Comparison of ENCODE assay signal across 16 mouse cellular contexts in genomic region chr10:60281571-60282050, GRCm38 (mm10). TPM values are rescaled to one million over a fixed set of nuclear protein-coding genes. Genes with fewer than 3 reads are reported as not detected.
DNase-seq lines count a peak whose midpoint lies in the region; ATAC-seq and TF ChIP-seq lines count a peak whose summit lies in the region.
"Had no signal": no experiment of that assay in that cellular context is flagged by ENCODE, and none has a peak within 500 bp of the region (broad histone marks: within the 10 kb centered on the region; RNA-seq: fewer than 3 reads in every experiment).

No protein-coding gene starts in this region.

- no peak for TF ChIP-seq POLR2A in thymus, adult 2 months (IDR thresholded peaks at IDR 0.05; ENCODE audit: control insufficient read depth, extremely low read depth, insufficient read depth, low read length, poor library complexity)

- TF ChIP-seq CTCF in thymus, adult 2 months (IDR thresholded peaks at IDR 0.05; ENCODE audit: borderline replicate concordance, control insufficient read depth, extremely low read depth, insufficient read depth, low read length, poor library complexity), result no peak

- H3K9ac ChIP-seq in embryonic facial prominence, embryonic 15.5 days, result no peak overlapping the region
- H3K9ac ChIP-seq in limb, embryonic 13.5 days, result 0 out of 2 replicates have a peak overlapping the region, but pooled peaks have one; percentile 2
- H3K9ac ChIP-seq: heart, embryonic 12.5 days; limb, embryonic 15.5 days had no signal

- peaks cover 90% of the 10 kb centered on the region for H3K4me1 ChIP-seq in embryonic facial prominence, embryonic 15.5 days
- peaks cover 76% of the 10 kb centered on the region for H3K4me1 ChIP-seq in embryonic facial prominence, embryonic 10.5 days
- H3K4me1 ChIP-seq in limb, embryonic 13.5 days, result peaks cover 72% of the 10 kb centered on the region
- H3K4me1 ChIP-seq in limb, embryonic 10.5 days, result peaks cover 55% of the 10 kb centered on the region
- peaks cover 68% of the 10 kb centered on the region for H3K4me1 ChIP-seq in thymus, adult 2 months (replicated peaks; ENCODE audit: control insufficient read depth, insufficient read depth, low read length)

- ATAC-seq in embryonic facial prominence, embryonic 15.5 days (ENCODE audit: insufficient number of reproducible peaks, low FRiP score, low TSS enrichment, low read depth), result no peak
- ATAC-seq in limb, embryonic 13.5 days (ENCODE audit: low FRiP score, low read depth), result no peak
- ATAC-seq: forebrain, embryonic 16.5 days had no signal

- no peaks in the 10 kb centered on the region for H3K36me3 ChIP-seq in embryonic facial prominence, embryonic 15.5 days
- peaks cover 8% of the 10 kb centered on the region for H3K36me3 ChIP-seq in embryonic facial prominence, embryonic 10.5 days (replicated peaks)
- H3K36me3 ChIP-seq in limb, embryonic 13.5 days, result peaks cover 3% of the 10 kb centered on the region; the same call in 1 of the 2 replicates
- H3K36me3 ChIP-seq in limb, embryonic 10.5 days, result peaks cover 14% of the 10 kb centered on the region; the same call in 1 of the 2 replicates
- no peaks in the 10 kb centered on the region; the same call in 1 of the 2 replicates for H3K36me3 ChIP-seq in thymus, adult 2 months (ENCODE audit: control insufficient read depth, insufficient read depth, low read length)
- H3K36me3 ChIP-seq: limb, embryonic 15.5 days had no signal

- 72% methylated on average over 9 of the region's 9 CpGs for WGBS in embryonic facial prominence, embryonic 15.5 days
- WGBS in embryonic facial prominence, embryonic 10.5 days, result 90% methylated on average over 9 of the region's 9 CpGs
- WGBS in limb, embryonic 13.5 days, result 85% methylated on average over 9 of the region's 9 CpGs
- WGBS in limb, embryonic 10.5 days, result 92% methylated on average over 9 of the region's 9 CpGs
- WGBS in thymus, adult 2 months, result 62% methylated on average over 9 of the region's 9 CpGs

- H3K9me3 ChIP-seq in embryonic facial prominence, embryonic 15.5 days (replicated peaks), result no peaks in the 10 kb centered on the region
- H3K9me3 ChIP-seq in embryonic facial prominence, embryonic 10.5 days, result no peaks in the 10 kb centered on the region
- no peaks in the 10 kb centered on the region for H3K9me3 ChIP-seq in limb, embryonic 13.5 days
- H3K9me3 ChIP-seq in limb, embryonic 10.5 days (replicated peaks), result no peaks in the 10 kb centered on the region
- H3K9me3 ChIP-seq: heart, embryonic 12.5 days; limb, embryonic 15.5 days had no signal

- no peak overlapping the region for H3K4me3 ChIP-seq in embryonic facial prominence, embryonic 15.5 days (replicated peaks)
- no peak overlapping the region for H3K4me3 ChIP-seq in embryonic facial prominence, embryonic 10.5 days
- no peak overlapping the region for H3K4me3 ChIP-seq in limb, embryonic 13.5 days
- no peak overlapping the region for H3K4me3 ChIP-seq in limb, embryonic 10.5 days
- no peak overlapping the region; the same call in 1 of the 2 replicates for H3K4me3 ChIP-seq in thymus, adult 2 months (ENCODE audit: control insufficient read depth, insufficient read depth, low read length)
- H3K4me3 ChIP-seq: heart, embryonic 12.5 days; limb, embryonic 15.5 days had no signal

- no peak for DNase-seq in embryonic facial prominence, embryonic 10.5 days (ENCODE audit: low spot score)
- DNase-seq in limb, embryonic 10.5 days (ENCODE audit: low spot score), result no peak
- no peak for DNase-seq in thymus, adult 2 months
- no peak for DNase-seq in thymus, postnatal 25 days
- DNase-seq in urinary bladder, postnatal 4 days (ENCODE audit: low spot score in 2 of 2), result no peak
- DNase-seq in testis, postnatal 14 days (ENCODE audit: low spot score), result no peak
- DNase-seq: adrenal gland, postnatal 10 days; cerebellum, adult 9-11 months; embryo, embryonic 11 days; gastrocnemius, postnatal 14 days; lung, postnatal 36 days had no signal

- no peaks in the 10 kb centered on the region for H3K27me3 ChIP-seq in embryonic facial prominence, embryonic 15.5 days
- H3K27me3 ChIP-seq in embryonic facial prominence, embryonic 10.5 days (replicated peaks; ENCODE audit: low read depth, poor library complexity, severe bottlenecking), result no peaks in the 10 kb centered on the region
- no peaks in the 10 kb centered on the region for H3K27me3 ChIP-seq in limb, embryonic 13.5 days
- H3K27me3 ChIP-seq in limb, embryonic 10.5 days (ENCODE audit: low read depth, poor library complexity, severe bottlenecking), result no peaks in the 10 kb centered on the region
- H3K27me3 ChIP-seq in thymus, adult 2 months (ENCODE audit: control insufficient read depth, insufficient read depth, low read length), result no peaks in the 10 kb centered on the region
- H3K27me3 ChIP-seq: heart, embryonic 12.5 days; limb, embryonic 15.5 days had no signal

- H3K27ac ChIP-seq in embryonic facial prominence, embryonic 15.5 days (replicated peaks), result no peak overlapping the region
- H3K27ac ChIP-seq in embryonic facial prominence, embryonic 10.5 days (replicated peaks), result no peak overlapping the region
- no peak overlapping the region for H3K27ac ChIP-seq in limb, embryonic 13.5 days
- no peak overlapping the region for H3K27ac ChIP-seq in limb, embryonic 10.5 days
- H3K27ac ChIP-seq in thymus, adult 2 months (ENCODE audit: control insufficient read depth, insufficient read depth, low read length), result peak overlapping the region; percentile 80

- 0 out of 2 replicates have a peak overlapping the region, but pooled peaks have one; percentile 8 for H3K4me2 ChIP-seq in embryonic facial prominence, embryonic 15.5 days (replicated peaks)
- H3K4me2 ChIP-seq in limb, embryonic 13.5 days (replicated peaks), result no peak overlapping the region
- H3K4me2 ChIP-seq: heart, embryonic 12.5 days; limb, embryonic 15.5 days had no signal

RNA-seq across cellular contexts. Expression of gene Psap, which starts 4.2 kb away (rescaled TPM):
- 165 and 167 TPM in 2 replicates for polyA plus RNA-seq in embryonic facial prominence, embryonic 15.5 days (2015; fragmentation: Nextera tagmentation; extraction: Ambion mirVana)
- 47.1 and 49.0 TPM in 2 replicates for polyA plus RNA-seq in embryonic facial prominence, embryonic 10.5 days (2016; fragmentation: Nextera tagmentation; extraction: Ambion mirVana)
- polyA plus RNA-seq in limb, embryonic 13.5 days (2015; fragmentation: Nextera tagmentation; extraction: Ambion mirVana), result 103 and 104 TPM in 2 replicates
- 36.2 and 41.0 TPM in 2 replicates for polyA plus RNA-seq in limb, embryonic 10.5 days (2016; fragmentation: Nextera tagmentation; extraction: Ambion mirVana)
- 1,527 and 1,921 TPM in 2 replicates for polyA plus RNA-seq in thymus, adult 2 months (2012; rRNA removed)
